Mouse (Mus musculus) cerebellum, adult 2 months (tissue): ENCODE data around the gene Slc35e3.

ENCODE experiments used
- CTCF ChIP-seq: fragments of 200-500 bp; IDR thresholded peaks from 2 replicates; pipeline ENCODE4 v1.5.1; 2011; ENCODE audit warnings: low read depth, mild to moderate bottlenecking, control low read depth, low read length, moderate library complexity, borderline replicate concordance; ENCODE audit not compliant: insufficient read depth
- POLR2A ChIP-seq: fragments of 200-500 bp; IDR thresholded peaks from 2 replicates; pipeline ENCODE4 v1.6.1; 2011; ENCODE audit warnings: low read length, control low read depth, borderline replicate concordance; ENCODE audit not compliant: insufficient read depth

GRCm38 (mm10) chr10:117692173-117692572 is 54.0 kb downstream of the Slc35e3 start:
- TF ChIP-seq CTCF (no peak), POLR2A (no peak)
